Mouse (Mus musculus) gastrocnemius, adult 8-10 months (tissue): ENCODE results near the gene Olfr1511. TPM values are rescaled to one million over a fixed set of nuclear protein-coding genes. Genes with fewer than 3 reads are reported as not detected.
"Not testable (repeated sequence)": the region's sequence is repeated elsewhere in the genome, so short reads cannot be mapped to it uniquely, and the experiment has no call there.

Experiments
- DNase-seq, 2 experiments: peaks; one replicate each; pipeline ENCODE4 v3.0.0; 2022; ENCODE audit warnings: low spot score in 2 of 2
- total RNA-seq, 4 experiments: library from RNA; stranded (reverse); gene quantifications; 2 replicates each; pipeline ENCODE4 v1.2.4; 2022

The Olfr1511 gene
- not detected for total RNA-seq

GRCm38 (mm10) chr14:52397279-52397678 lies at the start of gene Olfr1511:
Gene Olfr1511, minus strand, starts transcription at chr14:52397379.
- DNase-seq = no peak

GRCm38 (mm10) chr14:52442690-52443089 lies 45.5 kb upstream of the Olfr1511 start, which contains the start of gene Olfr1509:
Gene Olfr1509, plus strand, starts transcription at chr14:52442990.
- DNase-seq = no peak

- no peak for DNase-seq
Measured at GRCm38 (mm10) chr14:52427686-52428085, 30.5 kb upstream of the Olfr1511 start.

- DNase-seq = no peak
Measured at GRCm38 (mm10) chr14:52414273-52414672, 17.1 kb upstream of the Olfr1511 start, which contains the start of gene Olfr1510. Gene Olfr1510, minus strand, starts transcription at chr14:52414373.

GRCm38 (mm10) chr14:52410142-52410919 lies 13.2 kb upstream of the Olfr1511 start:
- DNase-seq = not testable (repeated sequence)

GRCm38 (mm10) chr14:52390084-52390848 lies 6.9 kb downstream of the Olfr1511 start:
- DNase-seq = not testable (repeated sequence)

- no peak for DNase-seq
Measured at GRCm38 (mm10) chr14:52379068-52379467, 18.1 kb downstream of the Olfr1511 start, which contains the start of gene Olfr1512. Gene Olfr1512, minus strand, starts transcription at chr14:52379168.

GRCm38 (mm10) chr14:52368741-52369140 lies 28.4 kb downstream of the Olfr1511 start:
- no peak for DNase-seq

GRCm38 (mm10) chr14:52356308-52356707 lies 40.9 kb downstream of the Olfr1511 start, which contains the start of gene Olfr1513:
Gene Olfr1513, minus strand, starts transcription at chr14:52356408.
- DNase-seq = no peak

Other genes with a start within 250 kb of the Olfr1511 start
- gene Supt16, start 200.0 kb downstream of the Olfr1511 start, total RNA-seq = 10 to 100 TPM; 10.4 to 14.4 (median 12.3) TPM
- 10 to 100 TPM; 24.5 to 42.9 (median 34.6) TPM for gene Chd8, start 139.6 kb downstream of the Olfr1511 start, total RNA-seq
- 10 to 100 TPM; 53.9 to 65.3 (median 62.6) TPM for gene Tox4, start 118.2 kb downstream of the Olfr1511 start, total RNA-seq
- 1 to 10 TPM; 2.5 to 3.7 (median 3.1) TPM for gene Rab2b, start 117.8 kb downstream of the Olfr1511 start, total RNA-seq
- 10 to 100 TPM; 15.5 to 17.0 (median 16.0) TPM for gene Mettl3, start 92.3 kb downstream of the Olfr1511 start, total RNA-seq
- under 1 TPM; 0.34 to 0.65 (median 0.54) TPM for gene Sall2, start 68.6 kb downstream of the Olfr1511 start, total RNA-seq
- not detected for gene Olfr1513, start 41.0 kb downstream of the Olfr1511 start, total RNA-seq
- not detected for gene Olfr1512, start 18.2 kb downstream of the Olfr1511 start, total RNA-seq
- not detected for gene Olfr1510, start 17.0 kb upstream of the Olfr1511 start, total RNA-seq
- gene Olfr1509, start 45.6 kb upstream of the Olfr1511 start, total RNA-seq = not detected
- not detected for gene Olfr1508, start 70.1 kb upstream of the Olfr1511 start, total RNA-seq
- not detected for gene Olfr1507, start 98.4 kb upstream of the Olfr1511 start, total RNA-seq